Mouse (Mus musculus) liver, adult 2 months (tissue): ENCODE results near the gene Sh3rf3.

Experiments used
- CTCF ChIP-seq: fragments of 200-500 bp; IDR thresholded peaks from 2 replicates; pipeline ENCODE4 v1.5.1; 2011; ENCODE audit warnings: low read depth, low read length, control low read depth
- POLR2A ChIP-seq: fragments of 200-500 bp; IDR thresholded peaks from 2 replicates; pipeline ENCODE4 v1.6.1; 2011; ENCODE audit warnings: low read length, control low read depth; ENCODE audit not compliant: insufficient read depth; ENCODE audit errors: extremely low read depth

DNA sequence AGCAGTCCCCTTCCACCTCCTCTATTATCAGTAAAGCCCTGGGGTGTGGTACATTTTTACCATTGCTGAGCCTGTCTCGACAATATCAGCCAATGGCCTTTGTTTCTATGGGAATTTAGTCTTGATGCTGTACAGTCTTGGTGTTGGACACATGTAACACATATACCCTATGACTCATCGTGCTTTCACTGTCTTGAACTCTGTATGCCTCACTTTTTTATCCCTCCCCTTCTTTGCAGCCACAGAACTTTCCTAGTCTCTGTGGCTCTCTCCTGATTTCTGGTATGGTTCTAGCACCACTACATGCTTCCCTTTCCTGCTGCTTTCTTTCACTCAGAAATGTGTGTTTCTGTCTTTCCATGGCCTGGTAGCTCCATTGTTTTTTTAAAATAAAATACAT lies 181.6 kb downstream of the Sh3rf3 start:
- no peak for TF ChIP-seq POLR2A
- no peak for TF ChIP-seq CTCF
